Mouse (Mus musculus) limb, embryonic 12.5 days (tissue): ENCODE results near the gene Prkag2. TPM values are rescaled to one million over a fixed set of nuclear protein-coding genes. Genes with fewer than 3 reads are reported as not detected.
"Not testable (repeated sequence)": the region's sequence is repeated elsewhere in the genome, so short reads cannot be mapped to it uniquely, and the experiment has no call there.

Experiments
- ATAC-seq: fragments of 200-750 bp; cut with Nextera tagmentation; 2 replicates; pipeline ENCODE4 v1.8.0; 2017; ENCODE audit warnings: low read depth, moderate TSS enrichment; ENCODE audit not compliant: insufficient number of reproducible peaks, insufficient read depth, low FRiP score, low TSS enrichment
- H3K27ac ChIP-seq: fragments of 300-500 bp; sonication (generic); 2 replicates; pipeline ENCODE4 v1.5.1; 2016; ENCODE audit warnings: mild to moderate bottlenecking, moderate library complexity
- H3K27me3 ChIP-seq: fragments of 300-500 bp; sonication (generic); 2 replicates; pipeline ENCODE4 v1.6.1; 2016; ENCODE audit warnings: mild to moderate bottlenecking, moderate library complexity
- H3K36me3 ChIP-seq: fragments of 300-500 bp; sonication (generic); 2 replicates; pipeline ENCODE4 v1.6.1; 2016; ENCODE audit warnings: mild to moderate bottlenecking, moderate library complexity
- H3K4me1 ChIP-seq: fragments of 300-500 bp; sonication (generic); replicated peaks from 2 replicates; pipeline ENCODE4 v1.6.1; 2016
- H3K4me2 ChIP-seq: fragments of 300-500 bp; sonication (generic); 2 replicates; pipeline ENCODE4 v1.6.1; 2016; ENCODE audit warnings: mild to moderate bottlenecking, moderate library complexity
- H3K4me3 ChIP-seq: fragments of 300-500 bp; sonication (generic); replicated peaks from 2 replicates; pipeline ENCODE4 v1.5.1; 2016; ENCODE audit warnings: mild to moderate bottlenecking
- H3K9ac ChIP-seq: fragments of 300-500 bp; sonication (generic); replicated peaks from 2 replicates; pipeline ENCODE4 v1.6.1; 2016; ENCODE audit warnings: mild to moderate bottlenecking, moderate library complexity
- H3K9me3 ChIP-seq: fragments of 300-500 bp; sonication (generic); 2 replicates; pipeline ENCODE4 v1.6.1; 2016; ENCODE audit warnings: mild to moderate bottlenecking, moderate library complexity
- WGBS: fragments of 180-500 bp; shearing (Covaris S2); methylation state at CpG from one replicate; pipeline ENCODE4 v1.1.7; 2016; 5-methylcytosine and 5-hydroxymethylcytosine counted together
- polyA plus RNA-seq: library from polyadenylated mRNA; unstranded; fragments of >200 nt; fragmentation: Nextera tagmentation; extraction: Ambion mirVana; gene quantifications from 2 replicates; pipeline ENCODE4 v1.2.1, GENCODE M21; 2016

The Prkag2 gene
- polyA plus RNA-seq, 1 experiment from 2014 or later, result 24.1 TPM

- peak overlapping the region; percentile 96 for H3K9ac ChIP-seq
- H3K4me3 ChIP-seq, result peak overlapping the region; percentile 91
- H3K4me1 ChIP-seq, result peaks cover 21% of the 10 kb centered on the region
- H3K9me3 ChIP-seq, result no peaks in the 10 kb centered on the region
- no peak for ATAC-seq
- under 1% methylated on average over 49 of the region's 50 CpGs for WGBS
- H3K27ac ChIP-seq, result peak overlapping the region; percentile 99
- H3K4me2 ChIP-seq, result peak overlapping the region; percentile 85
- H3K36me3 ChIP-seq, result no peaks in the 10 kb centered on the region
- H3K27me3 ChIP-seq, result no peaks in the 10 kb centered on the region
Observed at GRCm38 (mm10) chr5:24841662-24842273, 258.7 kb downstream of the Prkag2 start.

GRCm38 (mm10) chr5:24840975-24841431 lies 259.4 kb downstream of the Prkag2 start:
- H3K4me2 ChIP-seq, result peak overlapping the region; percentile 85
- peaks cover 21% of the 10 kb centered on the region for H3K4me1 ChIP-seq
- H3K36me3 ChIP-seq, result no peaks in the 10 kb centered on the region
- no peak for ATAC-seq
- peak overlapping the region; percentile 91 for H3K4me3 ChIP-seq
- no peaks in the 10 kb centered on the region for H3K27me3 ChIP-seq
- H3K9ac ChIP-seq, result peak overlapping the region; percentile 96
- H3K27ac ChIP-seq, result no peak overlapping the region
- no peaks in the 10 kb centered on the region for H3K9me3 ChIP-seq
- WGBS, result 29% methylated on average over 11 of the region's 11 CpGs

GRCm38 (mm10) chr5:24834491-24834890 lies 266.0 kb downstream of the Prkag2 start:
- Histone ChIP-seq H3K4me2 (no peak overlapping the region), H3K4me1 (peaks cover 12% of the 10 kb centered on the region), H3K27me3 (no peaks in the 10 kb centered on the region), H3K9me3 (no peaks in the 10 kb centered on the region), H3K9ac (no peak overlapping the region), H3K36me3 (no peaks in the 10 kb centered on the region), H3K4me3 (no peak overlapping the region), H3K27ac (peak overlapping the region; percentile 41; the same call in 1 of the 2 replicates)
- WGBS, result 57% methylated on average over 5 of the region's 5 CpGs
- no peak for ATAC-seq

GRCm38 (mm10) chr5:24831912-24832311 lies 268.5 kb downstream of the Prkag2 start:
- WGBS, result 93% methylated on average over 3 of the region's 3 CpGs
- no peaks in the 10 kb centered on the region for H3K9me3 ChIP-seq
- no peak overlapping the region for H3K9ac ChIP-seq
- no peak overlapping the region for H3K27ac ChIP-seq
- ATAC-seq, result no peak
- no peaks in the 10 kb centered on the region for H3K36me3 ChIP-seq
- H3K27me3 ChIP-seq, result no peaks in the 10 kb centered on the region
- H3K4me3 ChIP-seq, result no peak overlapping the region
- no peak overlapping the region for H3K4me2 ChIP-seq
- H3K4me1 ChIP-seq, result peaks cover 12% of the 10 kb centered on the region

GRCm38 (mm10) chr5:24828446-24828845 lies 272.0 kb downstream of the Prkag2 start:
- H3K9me3 ChIP-seq, result no peaks in the 10 kb centered on the region
- H3K4me3 ChIP-seq, result no peak overlapping the region
- H3K27ac ChIP-seq, result no peak overlapping the region
- no peaks in the 10 kb centered on the region for H3K36me3 ChIP-seq
- no peak overlapping the region for H3K4me2 ChIP-seq
- H3K4me1 ChIP-seq, result peaks cover 16% of the 10 kb centered on the region; the same call in 1 of the 2 replicates
- H3K9ac ChIP-seq, result no peak overlapping the region
- 94% methylated on average over 3 of the region's 3 CpGs for WGBS
- H3K27me3 ChIP-seq, result no peaks in the 10 kb centered on the region
- ATAC-seq, result no peak

GRCm38 (mm10) chr5:24827173-24827572 lies 273.3 kb downstream of the Prkag2 start:
- Histone ChIP-seq H3K27ac (no peak overlapping the region), H3K36me3 (no peaks in the 10 kb centered on the region), H3K9me3 (no peaks in the 10 kb centered on the region), H3K9ac (no peak overlapping the region), H3K4me2 (no peak overlapping the region), H3K27me3 (no peaks in the 10 kb centered on the region), H3K4me1 (peaks cover 16% of the 10 kb centered on the region; the same call in 1 of the 2 replicates), H3K4me3 (no peak overlapping the region)
- ATAC-seq, result no peak
- 93% methylated on average over 2 of the region's 2 CpGs for WGBS

- Histone ChIP-seq H3K36me3 (no peaks in the 10 kb centered on the region), H3K27ac (no peak overlapping the region), H3K9ac (no peak overlapping the region), H3K27me3 (no peaks in the 10 kb centered on the region), H3K4me3 (no peak overlapping the region), H3K4me2 (no peak overlapping the region), H3K9me3 (no peaks in the 10 kb centered on the region), H3K4me1 (peaks cover 20% of the 10 kb centered on the region; the same call in 1 of the 2 replicates)
- WGBS, result 86% methylated on average over 9 of the region's 9 CpGs
- no peak for ATAC-seq
Observed at GRCm38 (mm10) chr5:24826056-24826770, 274.2 kb downstream of the Prkag2 start.

GRCm38 (mm10) chr5:24825365-24826055 lies 274.9 kb downstream of the Prkag2 start:
- WGBS, result 85% methylated on average over 4 of the region's 4 CpGs
- Histone ChIP-seq H3K36me3 (no peaks in the 10 kb centered on the region), H3K9ac (no peak overlapping the region), H3K4me1 (peaks cover 23% of the 10 kb centered on the region; the same call in 1 of the 2 replicates), H3K9me3 (no peaks in the 10 kb centered on the region), H3K27me3 (no peaks in the 10 kb centered on the region), H3K27ac (no peak overlapping the region), H3K4me2 (no peak overlapping the region), H3K4me3 (no peak overlapping the region)
- no peak for ATAC-seq

GRCm38 (mm10) chr5:24823864-24824405 lies 276.5 kb downstream of the Prkag2 start:
- Histone ChIP-seq H3K4me1 (peaks cover 23% of the 10 kb centered on the region; the same call in 1 of the 2 replicates), H3K4me3 (no peak overlapping the region), H3K4me2 (no peak overlapping the region), H3K27ac (no peak overlapping the region), H3K9ac (no peak overlapping the region), H3K27me3 (no peaks in the 10 kb centered on the region), H3K36me3 (no peaks in the 10 kb centered on the region), H3K9me3 (no peaks in the 10 kb centered on the region)
- 82% methylated on average over 6 of the region's 6 CpGs for WGBS
- ATAC-seq, result no peak

GRCm38 (mm10) chr5:24822781-24823180 lies 277.7 kb downstream of the Prkag2 start:
- Histone ChIP-seq H3K4me3 (no peak overlapping the region), H3K27ac (no peak overlapping the region), H3K27me3 (no peaks in the 10 kb centered on the region), H3K4me1 (peaks cover 23% of the 10 kb centered on the region; the same call in 1 of the 2 replicates), H3K36me3 (peaks cover 4% of the 10 kb centered on the region; the same call in 1 of the 2 replicates), H3K9ac (no peak overlapping the region), H3K4me2 (no peak overlapping the region), H3K9me3 (no peaks in the 10 kb centered on the region)
- 63% methylated on average over 3 of the region's 3 CpGs for WGBS
- ATAC-seq, result no peak

- peaks cover 23% of the 10 kb centered on the region; the same call in 1 of the 2 replicates for H3K4me1 ChIP-seq
- not testable (repeated sequence) for H3K27me3 ChIP-seq, H3K27ac ChIP-seq, H3K9me3 ChIP-seq, H3K4me2 ChIP-seq, ATAC-seq, H3K4me3 ChIP-seq, H3K36me3 ChIP-seq, H3K9ac ChIP-seq
- 83% methylated on average over 3 of the region's 3 CpGs for WGBS
Observed at GRCm38 (mm10) chr5:24822231-24822630, 278.2 kb downstream of the Prkag2 start.
